Mouse (Mus musculus) common myeloid progenitor, adult 5-6 weeks (primary cell): ENCODE results near the gene Clic6. TPM values are rescaled to one million over a fixed set of nuclear protein-coding genes. Genes with fewer than 3 reads are reported as not detected.

ENCODE experiments used
- ATAC-seq: replicated peaks from 2 replicates; pipeline ENCODE4 v1.8.0; 2016; ENCODE audit warnings: low read depth, mild to moderate bottlenecking, moderate TSS enrichment, inconsistent platforms; ENCODE audit not compliant: poor library complexity, severe bottlenecking
- total RNA-seq: library from RNA; stranded (forward); fragments of 200-1000, 187-1606 nt; gene quantifications from 2 replicates; pipeline ENCODE4 v1.2.3, GENCODE M21; 2017

Gene Clic6
- total RNA-seq, 1 experiment from 2014 or later, result not detected

- 0 out of 2 replicates have a peak, but pooled peaks have one; percentile 11 for ATAC-seq
Measured at GRCm38 (mm10) chr16:92578915-92579653, 93.5 kb downstream of the Clic6 start.

- ATAC-seq, result no peak
Measured at GRCm38 (mm10) chr16:92580981-92581380, 95.4 kb downstream of the Clic6 start.

- ATAC-seq, result peak; percentile 91
Measured at GRCm38 (mm10) chr16:92581767-92582166, 96.2 kb downstream of the Clic6 start.

DNA sequence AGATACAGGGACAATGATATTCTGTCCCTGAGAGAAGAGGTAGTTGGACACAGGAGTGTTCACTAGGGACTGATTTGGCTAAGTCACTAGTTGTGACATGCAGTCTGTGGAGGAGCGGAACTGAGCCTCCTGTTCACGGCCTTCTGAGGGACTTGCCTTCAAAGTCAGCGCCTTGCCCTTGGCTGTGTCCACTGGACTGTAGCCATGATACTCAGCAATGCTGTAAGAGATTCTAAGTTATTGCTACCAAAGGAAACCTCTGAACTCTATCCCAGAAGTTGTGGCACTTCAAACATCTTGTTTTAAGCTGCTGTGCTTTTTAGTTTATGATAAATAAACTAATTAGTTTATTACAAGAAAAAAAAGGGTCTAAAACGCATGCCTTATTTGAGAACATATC is 102.3 kb downstream of the Clic6 start:
- no peak for ATAC-seq

Other genes with a start within 250 kb of the Clic6 start
- not detected in 2 replicates for gene Kcne2, start 193.3 kb upstream of the Clic6 start, total RNA-seq
- gene Smim11, start 184.4 kb upstream of the Clic6 start, total RNA-seq, result 144 and 171 TPM in 2 replicates
- gene Fam243, start 164.3 kb upstream of the Clic6 start, total RNA-seq, result not detected in 2 replicates
- not detected in 2 replicates for gene Kcne1, start 126.3 kb upstream of the Clic6 start, total RNA-seq
- gene Rcan1, start 14.9 kb upstream of the Clic6 start, total RNA-seq, result 7.6 and 13.8 TPM in 2 replicates